Mouse (Mus musculus) E14TG2a.4 (cell line): ENCODE data around the gene Shisa5.

Experiments
- CTCF ChIP-seq: conservative IDR thresholded peaks from 2 replicates; pipeline ENCODE4 v1.5.1; 2014; ENCODE audit warnings: low read length
- NANOG ChIP-seq: IDR thresholded peaks from 2 replicates; pipeline ENCODE4 v1.6.1; 2014; ENCODE audit warnings: borderline replicate concordance, low read length, mixed read lengths

DNA sequence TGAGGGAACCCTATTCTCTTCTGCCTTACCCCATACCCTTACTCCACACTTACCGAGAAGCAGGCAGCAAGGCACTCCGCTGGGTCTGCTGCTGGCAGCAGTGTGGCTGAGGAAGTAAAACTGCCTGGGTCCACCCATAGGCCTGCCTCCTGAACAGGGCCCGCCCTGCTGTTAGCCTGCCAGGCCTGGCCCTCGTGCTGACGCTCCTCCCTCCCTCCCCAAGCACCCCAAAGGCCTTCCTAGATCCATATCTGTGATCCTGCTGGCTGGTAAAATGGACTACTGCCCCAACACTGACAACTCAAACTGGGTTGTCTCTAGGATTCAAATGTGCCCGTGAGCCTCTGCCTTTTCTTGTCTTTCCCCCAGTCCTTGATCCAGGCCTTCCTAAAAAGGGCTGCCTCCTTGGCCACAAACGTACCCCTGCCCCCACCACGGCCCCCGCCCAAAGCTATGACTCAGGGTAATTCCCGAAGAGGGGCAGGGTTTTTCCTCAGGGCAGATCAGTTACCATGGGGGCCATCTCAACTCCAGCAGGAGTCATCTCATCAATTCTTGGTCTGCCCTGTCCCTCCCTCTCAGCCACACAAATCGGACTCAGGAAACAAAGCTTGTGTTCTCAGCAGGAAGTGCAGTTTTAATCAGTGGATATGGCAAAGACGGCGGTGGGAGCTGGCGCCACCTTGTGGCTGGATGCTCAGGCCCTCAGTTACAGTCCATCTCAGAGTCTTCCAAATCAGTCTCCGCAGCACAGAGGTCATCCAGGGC, 21.0 kb downstream of the Shisa5 start, which contains the start of gene Trex1:
- peak; percentile 78 for TF ChIP-seq CTCF
- TF ChIP-seq NANOG: no peak
